Mouse (Mus musculus): ENCODE results near the gene Dapk2.

DNA sequence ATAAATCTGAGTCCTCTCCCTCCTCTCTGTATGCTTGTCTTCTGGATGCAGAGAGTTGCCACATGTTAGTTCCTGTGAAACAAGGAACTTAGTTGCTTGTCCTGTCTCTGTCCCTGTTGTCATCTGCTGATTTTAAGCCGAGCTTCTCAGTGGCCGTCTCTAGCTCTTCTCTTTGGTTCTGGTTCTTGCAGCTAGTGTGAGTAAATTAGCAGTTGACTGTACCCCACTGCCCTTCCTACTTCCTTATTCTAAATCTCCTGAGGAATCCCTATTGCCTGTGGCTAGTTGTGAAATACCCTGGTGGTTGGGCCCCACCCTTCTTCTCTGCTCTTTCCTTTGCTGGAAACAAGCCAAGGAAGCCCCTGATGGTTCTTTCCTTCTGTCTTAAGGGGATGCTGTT is 26.6 kb upstream of the Dapk2 start:
- TF ChIP-seq CTCF (IDR thresholded peaks at IDR 0.05; ENCODE audit: borderline replicate concordance, insufficient read depth, low read length) (no peak), POLR2A (IDR thresholded peaks at IDR 0.05; ENCODE audit: low read depth, low read length) (no peak)
